Mouse (Mus musculus): Measurements from ENCODE around the gene Pald1.

DNA sequence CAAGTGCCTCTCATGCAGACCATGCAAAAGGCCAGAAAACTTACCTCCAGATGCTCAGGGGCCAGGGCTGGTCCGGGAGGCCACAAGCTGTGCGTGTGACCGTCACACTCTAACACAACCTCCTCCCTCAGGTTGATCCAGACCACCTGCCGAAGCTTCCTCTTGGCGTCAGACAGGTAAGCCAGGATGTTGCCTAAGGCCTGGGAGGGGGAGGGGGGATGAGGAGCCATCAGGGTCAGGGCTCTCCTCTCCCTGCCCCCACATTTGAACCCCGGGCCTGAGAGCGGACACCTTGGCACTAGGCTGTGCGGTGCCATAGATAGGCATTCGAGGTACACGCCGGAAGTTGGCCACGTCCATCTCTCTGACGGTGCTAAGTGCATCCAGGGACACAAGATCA is 40.6 kb downstream of the Pald1 start:
- TF ChIP-seq CTCF (IDR thresholded peaks at IDR 0.05; ENCODE audit: low read depth) (no peak), EP300 (optimal IDR thresholded peaks at IDR 0.05) (no peak)

Measured in stomach, postnatal 0 days (tissue).